In the genomic region with DNA sequence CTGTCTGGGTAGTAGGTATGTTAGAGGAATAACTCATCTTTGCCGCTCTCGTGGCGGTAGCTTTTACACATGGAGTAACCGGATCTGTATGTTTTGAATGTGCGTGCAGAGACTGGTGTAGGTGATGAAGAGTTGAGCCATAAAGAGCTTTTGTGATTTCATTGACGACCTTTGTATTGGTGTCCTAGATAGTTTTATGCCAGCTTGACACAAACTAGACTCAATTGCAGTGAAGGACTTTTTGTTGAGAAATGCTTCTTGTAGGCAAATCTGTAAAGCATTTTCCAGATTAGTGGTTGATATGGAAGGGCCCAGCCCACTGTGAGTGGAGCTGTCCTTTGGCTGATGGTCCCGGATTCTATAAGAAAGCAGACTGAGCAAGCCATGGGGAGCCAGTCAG, we compare ENCODE assay signal across 8 mouse cellular contexts. TPM values are rescaled to one million over a fixed set of nuclear protein-coding genes. Genes with fewer than 3 reads are reported as not detected.
DNase-seq lines count a peak whose midpoint lies in the region; ATAC-seq and TF ChIP-seq lines count a peak whose summit lies in the region.

A gene (minus strand): TSS at position 101 of the 400 bp plus-strand sequence.

- DNase-seq in heart, postnatal 10 days = no peak
- no peak for DNase-seq in G1E (ENCODE audit: low spot score)
- DNase-seq in limb, embryonic 14.5 days (ENCODE audit: low spot score) = no peak
- DNase-seq in retina, embryonic 14.5 days (ENCODE audit: low spot score) = no peak
- no peak for DNase-seq in spleen, adult 18-20 months
- no peak for DNase-seq in cerebellum, postnatal 36 days

- H3K27ac ChIP-seq in heart, embryonic 12.5 days (ENCODE audit: poor library complexity, severe bottlenecking) = no peak within 1 kb of the TSS
- H3K27ac ChIP-seq in forebrain, embryonic 15.5 days (replicated peaks) = no peak within 1 kb of the TSS
- H3K27ac ChIP-seq in limb, embryonic 14.5 days (replicated peaks; ENCODE audit: low read depth, low read length) = no peak within 1 kb of the TSS

- H3K4me2 ChIP-seq in heart, embryonic 12.5 days = no peak within 1 kb of the TSS
- H3K4me2 ChIP-seq in forebrain, embryonic 15.5 days (replicated peaks) = no peak within 1 kb of the TSS
- H3K4me2 ChIP-seq in limb, embryonic 14.5 days (replicated peaks; ENCODE audit: low read depth, low read length, severe bottlenecking) = no peak within 1 kb of the TSS

- H3K4me1 ChIP-seq in heart, embryonic 12.5 days (replicated peaks) = no peaks in the 10 kb centered on the region
- no peaks in the 10 kb centered on the region for H3K4me1 ChIP-seq in G1E (ENCODE audit: insufficient read depth, low read depth, low read length)
- H3K4me1 ChIP-seq in forebrain, embryonic 15.5 days = no peaks in the 10 kb centered on the region
- no peaks in the 10 kb centered on the region for H3K4me1 ChIP-seq in limb, embryonic 14.5 days (ENCODE audit: control insufficient read depth, insufficient read depth, low read length)

- no peaks in the 10 kb centered on the region for H3K27me3 ChIP-seq in heart, embryonic 12.5 days (replicated peaks)
- H3K27me3 ChIP-seq in G1E (ENCODE audit: insufficient read depth, low read length) = no peaks in the 10 kb centered on the region
- no peaks in the 10 kb centered on the region for H3K27me3 ChIP-seq in forebrain, embryonic 15.5 days
- no peaks in the 10 kb centered on the region for H3K27me3 ChIP-seq in limb, embryonic 14.5 days (ENCODE audit: control insufficient read depth, insufficient read depth, low read length)

- ATAC-seq in heart, embryonic 12.5 days (ENCODE audit: insufficient number of reproducible peaks, low FRiP score) = no peak
- ATAC-seq in G1E (ENCODE audit: extremely low read depth, insufficient number of reproducible peaks, low FRiP score, poor library complexity, severe bottlenecking) = no peak
- ATAC-seq in forebrain, embryonic 15.5 days (replicated peaks) = no peak
- ATAC-seq in limb, embryonic 14.5 days (ENCODE audit: low FRiP score, low read depth) = no peak

- H3K4me3 ChIP-seq in heart, embryonic 12.5 days = no peak within 1 kb of the TSS
- H3K4me3 ChIP-seq in G1E (ENCODE audit: low read depth, low read length) = no peak within 1 kb of the TSS
- no peak within 1 kb of the TSS for H3K4me3 ChIP-seq in forebrain, embryonic 15.5 days
- no peak within 1 kb of the TSS for H3K4me3 ChIP-seq in limb, embryonic 14.5 days (replicated peaks; ENCODE audit: low read length)

- no peak within 1 kb of the TSS for H3K9ac ChIP-seq in heart, embryonic 12.5 days
- H3K9ac ChIP-seq in forebrain, embryonic 15.5 days (replicated peaks) = no peak within 1 kb of the TSS
- H3K9ac ChIP-seq in limb, embryonic 14.5 days (ENCODE audit: low read depth, low read length, severe bottlenecking) = no peak within 1 kb of the TSS

- peaks cover 60% of the 10 kb centered on the region for H3K36me3 ChIP-seq in heart, embryonic 12.5 days
- peaks cover 83% of the 10 kb centered on the region for H3K36me3 ChIP-seq in G1E (replicated peaks)
- peaks cover 19% of the 10 kb centered on the region for H3K36me3 ChIP-seq in forebrain, embryonic 15.5 days
- H3K36me3 ChIP-seq in limb, embryonic 14.5 days (ENCODE audit: control insufficient read depth, insufficient read depth, low read length) = peaks cover 40% of the 10 kb centered on the region

- no peaks in the 10 kb centered on the region for H3K9me3 ChIP-seq in heart, embryonic 12.5 days (replicated peaks)
- no peaks in the 10 kb centered on the region for H3K9me3 ChIP-seq in G1E (replicated peaks)
- no peaks in the 10 kb centered on the region for H3K9me3 ChIP-seq in forebrain, embryonic 15.5 days
- no peaks in the 10 kb centered on the region for H3K9me3 ChIP-seq in limb, embryonic 14.5 days (ENCODE audit: control insufficient read depth, low read length)

- no peak for TF ChIP-seq CTCF in G1E (IDR thresholded peaks at IDR 0.05; ENCODE audit: low read depth, low read length)

- WGBS in heart, embryonic 12.5 days = 95% methylated on average over 7 of the region's 7 CpGs
- 96% methylated on average over 7 of the region's 7 CpGs for whole genome bisulfite sequencing in forebrain, embryonic 15.5 days
- whole genome bisulfite sequencing in limb, embryonic 14.5 days = 96% methylated on average over 7 of the region's 7 CpGs

- TF ChIP-seq POLR2A in limb, embryonic 14.5 days (IDR thresholded peaks at IDR 0.05; ENCODE audit: borderline replicate concordance, extremely low read depth, insufficient read depth, insufficient read length) = no peak

- intact Hi-C loops in heart, postnatal 10 days (cut with DNase I) = no loop called here

RNA-seq across cellular contexts. Expression of the gene that starts here (rescaled TPM):
- 11.2 and 11.3 TPM in 2 replicates for polyA plus RNA-seq in heart, embryonic 12.5 days (2016; fragmentation: Nextera tagmentation; extraction: Ambion mirVana)
- total RNA-seq in heart, postnatal 10 days (2021) = 1 to 10 TPM; 8.8 to 8.9 TPM
- total RNA-seq in G1E (2014; fragmentation: Nextera tagmentation) = 26.4 and 30.6 TPM in 2 replicates
- 44.0 and 52.7 TPM in 2 replicates for total RNA-seq in G1E (2017)
- 18.2 and 18.7 TPM in 2 replicates for polyA plus RNA-seq in G1E (2012)
- polyA plus RNA-seq in forebrain, embryonic 15.5 days (2015; fragmentation: Nextera tagmentation; extraction: Ambion mirVana) = 30.0 and 30.7 TPM in 2 replicates
- polyA plus RNA-seq in limb, embryonic 14.5 days (2012; rRNA removed) = 34.0 and 35.3 TPM in 2 replicates
- 21.1 and 23.3 TPM in 2 replicates for polyA plus RNA-seq in limb, embryonic 14.5 days (2014; fragmentation: Nextera tagmentation; extraction: Ambion mirVana)
